Mouse (Mus musculus) lung, adult 2 months (tissue): ENCODE data around the gene Vwa1. TPM values are rescaled to one million over a fixed set of nuclear protein-coding genes. Genes with fewer than 3 reads are reported as not detected.
A peak's percentile ranks its signal among the peaks of the same experiment; 100 is the strongest.

ENCODE experiments used
- DNase-seq: peaks from one replicate; pipeline ENCODE4 v3.0.0; 2022
- H3K4me1 ChIP-seq: fragments of 200-500 bp; 2 replicates; pipeline ENCODE4 v1.6.1; 2011; ENCODE audit warnings: low read length; ENCODE audit not compliant: control insufficient read depth, insufficient read depth
- H3K4me3 ChIP-seq: fragments of 200-500 bp; replicated peaks from 2 replicates; pipeline ENCODE3; 2011; ENCODE audit warnings: low read depth, mild to moderate bottlenecking, control low read depth, low read length; ENCODE audit errors: extremely low read depth
- CTCF ChIP-seq: fragments of 200-500 bp; IDR thresholded peaks from 2 replicates; pipeline ENCODE4 v1.5.1; 2011; ENCODE audit warnings: mild to moderate bottlenecking, low read length, control low read depth; ENCODE audit not compliant: insufficient read depth
- POLR2A ChIP-seq: fragments of 200-500 bp; IDR thresholded peaks from 2 replicates; pipeline ENCODE4 v1.6.1; 2011; ENCODE audit warnings: low read depth, mild to moderate bottlenecking, control low read depth, low read length, borderline replicate concordance; ENCODE audit errors: extremely low read depth
- WGBS: fragments of 180-500 bp; shearing (Covaris S2); methylation state at CpG from one replicate; pipeline ENCODE4 v1.1.7; 2018; 5-methylcytosine and 5-hydroxymethylcytosine counted together
- polyA plus RNA-seq: library from polyadenylated mRNA; depleted of rRNA; stranded (reverse); fragments of >200 nt; gene quantifications from 2 replicates; pipeline ENCODE4 v1.2.3, GENCODE M21; 2012; rRNA removed

Vwa1 gene
- polyA plus RNA-seq, 1 experiment: 11.8 TPM

GRCm38 (mm10) chr4:155736421-155736820, 38.1 kb downstream of the Vwa1 start:
- TF ChIP-seq POLR2A: no peak
- TF ChIP-seq CTCF: no peak
- no peak overlapping the region for H3K4me3 ChIP-seq
- no peak for DNase-seq
- WGBS: 92% methylated on average over 5 of the region's 5 CpGs
- peaks cover 6% of the 10 kb centered on the region; the same call in 1 of the 2 replicates for H3K4me1 ChIP-seq

GRCm38 (mm10) chr4:155735788-155736187, 38.7 kb downstream of the Vwa1 start:
- WGBS: 62% methylated on average over 5 of the region's 5 CpGs

GRCm38 (mm10) chr4:155734951-155735702, 39.4 kb downstream of the Vwa1 start:
- 1% methylated on average over 74 of the region's 79 CpGs for WGBS
- DNase-seq: peak; percentile 45
- Histone ChIP-seq H3K4me3 (peak overlapping the region; percentile 79), H3K4me1 (peaks cover 6% of the 10 kb centered on the region; the same call in 1 of the 2 replicates)
- TF ChIP-seq POLR2A (peak; percentile 29; the same call in 1 of the 2 replicates), CTCF (no peak)

More at GRCm38 (mm10) chr4:155735788-155736187, 38.7 kb downstream of the Vwa1 start:
- no peak for TF ChIP-seq POLR2A
- no peak for TF ChIP-seq CTCF
- DNase-seq: no peak
- Histone ChIP-seq H3K4me3 (peak overlapping the region; percentile 79), H3K4me1 (peaks cover 6% of the 10 kb centered on the region; the same call in 1 of the 2 replicates)

GRCm38 (mm10) chr4:155734350-155734941, 40.1 kb downstream of the Vwa1 start, which contains the start of gene Tmem240:
Tmem240 (plus strand) TSS chr4:155734800.
- peak; percentile 86 for DNase-seq
- H3K4me1 ChIP-seq: peaks cover 6% of the 10 kb centered on the region; the same call in 1 of the 2 replicates
- H3K4me3 ChIP-seq: peak within 1 kb of the TSS; percentile 79
- TF ChIP-seq CTCF (no peak), POLR2A (peak; percentile 22; the same call in 1 of the 2 replicates)
- WGBS: under 1% methylated on average over 31 of the region's 35 CpGs

GRCm38 (mm10) chr4:155733267-155733666, 41.2 kb downstream of the Vwa1 start:
- TF ChIP-seq POLR2A (no peak), CTCF (no peak)
- WGBS: 88% methylated on average over 10 of the region's 10 CpGs
- DNase-seq: no peak
- Histone ChIP-seq H3K4me1 (peaks cover 6% of the 10 kb centered on the region; the same call in 1 of the 2 replicates), H3K4me3 (no peak overlapping the region)

- 89% methylated on average over 2 of the region's 2 CpGs for WGBS
- DNase-seq: no peak
- TF ChIP-seq CTCF (no peak), POLR2A (no peak)
- Histone ChIP-seq H3K4me1 (no peaks in the 10 kb centered on the region), H3K4me3 (no peak overlapping the region)
These were observed 46.5 kb downstream of the Vwa1 start for GRCm38 (mm10) chr4:155727993-155728392.

- no peaks in the 10 kb centered on the region for H3K4me1 ChIP-seq
- TF ChIP-seq POLR2A (no peak), CTCF (no peak)
- WGBS: 53% methylated on average over 4 of the region's 4 CpGs
- H3K4me3 ChIP-seq: no peak overlapping the region
- DNase-seq: peak; percentile 26
These were observed 52.8 kb downstream of the Vwa1 start for GRCm38 (mm10) chr4:155721668-155722083.

Other genes starting within 250 kb of the Vwa1 start
- 110 and 119 TPM in 2 replicates for gene Nadk, start 212.3 kb downstream of the Vwa1 start, polyA plus RNA-seq
- gene Slc35e2, start 173.3 kb downstream of the Vwa1 start, polyA plus RNA-seq: 5.2 and 6.6 TPM in 2 replicates
- 21.3 and 29.1 TPM in 2 replicates for gene Cdk11b, start 149.8 kb downstream of the Vwa1 start, polyA plus RNA-seq
- gene Gm10563, start 129.3 kb downstream of the Vwa1 start, polyA plus RNA-seq: not detected in 2 replicates
- gene Mmp23, start 121.3 kb downstream of the Vwa1 start, polyA plus RNA-seq: 30.8 and 42.7 TPM in 2 replicates
- 90.1 and 92.0 TPM in 2 replicates for gene Mib2, start 105.5 kb downstream of the Vwa1 start, polyA plus RNA-seq
- 10.6 and 11.8 TPM in 2 replicates for gene Fndc10, start 80.4 kb downstream of the Vwa1 start, polyA plus RNA-seq
- gene Ssu72, start 69.9 kb downstream of the Vwa1 start, polyA plus RNA-seq: 103 and 128 TPM in 2 replicates
- 1.6 and 1.8 TPM in 2 replicates for gene Tmem240, start 39.9 kb downstream of the Vwa1 start, polyA plus RNA-seq
- gene Atad3a, start 13.6 kb downstream of the Vwa1 start, polyA plus RNA-seq: 44.5 and 48.4 TPM in 2 replicates
- 0.38 and 0.52 TPM in 2 replicates for gene Tmem88b, start 11.2 kb upstream of the Vwa1 start, polyA plus RNA-seq
- 15.7 and 17.3 TPM in 2 replicates for gene Ankrd65, start 15.7 kb upstream of the Vwa1 start, polyA plus RNA-seq
- 36.9 and 40.0 TPM in 2 replicates for gene Mrpl20, start 28.2 kb upstream of the Vwa1 start, polyA plus RNA-seq
- 59.8 and 62.5 TPM in 2 replicates for gene Ccnl2, start 37.8 kb upstream of the Vwa1 start, polyA plus RNA-seq
- 120 and 151 TPM in 2 replicates for gene Aurkaip1, start 56.6 kb upstream of the Vwa1 start, polyA plus RNA-seq
- 994 and 1,263 TPM in 2 replicates for gene Mxra8, start 65.0 kb upstream of the Vwa1 start, polyA plus RNA-seq
- 128 and 159 TPM in 2 replicates for gene Dvl1, start 72.7 kb upstream of the Vwa1 start, polyA plus RNA-seq
- 1.6 TPM in 2 replicates for gene Tas1r3, start 88.7 kb upstream of the Vwa1 start, polyA plus RNA-seq
- 30.3 and 33.3 TPM in 2 replicates for gene Cptp, start 94.7 kb upstream of the Vwa1 start, polyA plus RNA-seq
- gene Ints11, start 94.8 kb upstream of the Vwa1 start, polyA plus RNA-seq: 26.7 and 27.3 TPM in 2 replicates
- 82.2 and 88.0 TPM in 2 replicates for gene Pusl1, start 117.1 kb upstream of the Vwa1 start, polyA plus RNA-seq
- 48.3 and 50.7 TPM in 2 replicates for gene Acap3, start 117.1 kb upstream of the Vwa1 start, polyA plus RNA-seq
- 62.0 and 65.4 TPM in 2 replicates for gene Ube2j2, start 169.1 kb upstream of the Vwa1 start, polyA plus RNA-seq
- 22.1 and 23.1 TPM in 2 replicates for gene C1qtnf12, start 187.6 kb upstream of the Vwa1 start, polyA plus RNA-seq
- 6.1 and 7.4 TPM in 2 replicates for gene B3galt6, start 218.0 kb upstream of the Vwa1 start, polyA plus RNA-seq
- gene Sdf4, start 218.2 kb upstream of the Vwa1 start, polyA plus RNA-seq: 54.3 and 63.6 TPM in 2 replicates
- 5.4 and 7.3 TPM in 2 replicates for gene Tnfrsf4, start 239.1 kb upstream of the Vwa1 start, polyA plus RNA-seq